Mouse (Mus musculus) hindbrain, embryonic 16.5 days (tissue): Measurements from ENCODE around the gene Bsx. TPM values are rescaled to one million over a fixed set of nuclear protein-coding genes. Genes with fewer than 3 reads are reported as not detected.
A peak's percentile ranks its signal among the peaks of the same experiment; 100 is the strongest.

Experiments used
- ATAC-seq: fragments of 200-750 bp; cut with Nextera tagmentation; 2 replicates; pipeline ENCODE4 v1.8.0; 2017; ENCODE audit warnings: moderate TSS enrichment, moderate library complexity
- H3K27ac ChIP-seq: fragments of 300-500 bp; sonication (generic); 2 replicates; pipeline ENCODE4 v1.5.1; 2014; ENCODE audit warnings: low read depth, mild to moderate bottlenecking, control low read depth, low read length, moderate library complexity
- H3K27me3 ChIP-seq: fragments of 300-500 bp; sonication (generic); replicated peaks from 2 replicates; pipeline ENCODE4 v1.6.1; 2014; ENCODE audit warnings: low read length; ENCODE audit not compliant: control insufficient read depth, insufficient read depth
- H3K36me3 ChIP-seq: fragments of 300-500 bp; sonication (generic); 2 replicates; pipeline ENCODE4 v1.6.1; 2014; ENCODE audit warnings: mild to moderate bottlenecking, low read length, moderate library complexity, mixed read lengths; ENCODE audit not compliant: control insufficient read depth, insufficient read depth
- H3K4me1 ChIP-seq: fragments of 300-500 bp; sonication (generic); 2 replicates; pipeline ENCODE4 v1.6.1; 2014; ENCODE audit warnings: low read depth, low read length; ENCODE audit not compliant: control insufficient read depth, insufficient read depth
- H3K4me2 ChIP-seq: fragments of 300-500 bp; sonication (generic); 2 replicates; pipeline ENCODE4 v1.6.1; 2014; ENCODE audit warnings: mild to moderate bottlenecking, low read length, control low read depth, moderate library complexity
- H3K4me3 ChIP-seq: fragments of 300-500 bp; sonication (generic); 2 replicates; pipeline ENCODE4 v1.5.1; 2014; ENCODE audit warnings: mild to moderate bottlenecking, low read length, control low read depth, moderate library complexity
- H3K9ac ChIP-seq: fragments of 300-500 bp; sonication (generic); 2 replicates; pipeline ENCODE4 v1.6.1; 2014; ENCODE audit warnings: low read depth, mild to moderate bottlenecking, control low read depth, low read length, moderate library complexity
- H3K9me3 ChIP-seq: fragments of 300-500 bp; sonication (generic); 2 replicates; pipeline ENCODE4 v1.6.1; 2014; ENCODE audit warnings: mild to moderate bottlenecking, low read length, moderate library complexity; ENCODE audit not compliant: control insufficient read depth
- WGBS: fragments of 180-500 bp; shearing (Covaris S2); extraction: QIAGEN DNeasy Blood & Tissue Kit; methylation state at CpG from one replicate; pipeline ENCODE4 v1.1.7; 2014; 5-methylcytosine and 5-hydroxymethylcytosine counted together
- polyA plus RNA-seq: library from polyadenylated mRNA; unstranded; fragments of >200 nt; fragmentation: Nextera tagmentation; extraction: Ambion mirVana; gene quantifications from 2 replicates; pipeline ENCODE4 v1.2.1, GENCODE M21; 2015

Gene Bsx
- polyA plus RNA-seq, 1 experiment from 2014 or later: not detected

GRCm38 (mm10) chr9:40878291-40878945, 4.5 kb downstream of the Bsx start:
- Histone ChIP-seq H3K4me3 (no peak overlapping the region), H3K27ac (no peak overlapping the region), H3K9me3 (no peaks in the 10 kb centered on the region), H3K4me1 (peaks cover 7% of the 10 kb centered on the region; the same call in 1 of the 2 replicates), H3K36me3 (no peaks in the 10 kb centered on the region), H3K9ac (no peak overlapping the region), H3K4me2 (no peak overlapping the region), H3K27me3 (peaks cover 70% of the 10 kb centered on the region)
- no peak for ATAC-seq
- 1% methylated on average over 32 of the region's 32 CpGs for WGBS

GRCm38 (mm10) chr9:40878998-40879397, 5.1 kb downstream of the Bsx start:
- no peak overlapping the region for H3K27ac ChIP-seq
- peaks cover 69% of the 10 kb centered on the region for H3K27me3 ChIP-seq
- no peak for ATAC-seq
- H3K36me3 ChIP-seq: no peaks in the 10 kb centered on the region
- no peak overlapping the region for H3K4me2 ChIP-seq
- H3K9ac ChIP-seq: no peak overlapping the region
- WGBS: under 1% methylated on average over 14 of the region's 14 CpGs
- H3K4me1 ChIP-seq: peaks cover 7% of the 10 kb centered on the region; the same call in 1 of the 2 replicates
- no peaks in the 10 kb centered on the region for H3K9me3 ChIP-seq
- no peak overlapping the region for H3K4me3 ChIP-seq

GRCm38 (mm10) chr9:40885669-40886068, 11.7 kb downstream of the Bsx start:
- WGBS: 30% methylated on average over 10 of the region's 10 CpGs

GRCm38 (mm10) chr9:40889389-40889788, 15.5 kb downstream of the Bsx start:
- Histone ChIP-seq H3K4me3 (no peak overlapping the region), H3K36me3 (no peaks in the 10 kb centered on the region), H3K27ac (no peak overlapping the region), H3K9me3 (no peaks in the 10 kb centered on the region), H3K9ac (no peak overlapping the region), H3K4me1 (no peaks in the 10 kb centered on the region), H3K4me2 (no peak overlapping the region), H3K27me3 (peaks cover 7% of the 10 kb centered on the region)
- WGBS: 45% methylated on average over 12 of the region's 12 CpGs
- ATAC-seq: no peak

More at GRCm38 (mm10) chr9:40885669-40886068, 11.7 kb downstream of the Bsx start:
- H3K27ac ChIP-seq: no peak overlapping the region
- no peak overlapping the region for H3K9ac ChIP-seq
- ATAC-seq: no peak
- no peaks in the 10 kb centered on the region for H3K36me3 ChIP-seq
- H3K9me3 ChIP-seq: no peaks in the 10 kb centered on the region
- no peak overlapping the region for H3K4me2 ChIP-seq
- H3K4me3 ChIP-seq: no peak overlapping the region
- H3K27me3 ChIP-seq: peaks cover 34% of the 10 kb centered on the region
- H3K4me1 ChIP-seq: no peaks in the 10 kb centered on the region

GRCm38 (mm10) chr9:40892456-40892855, 18.5 kb downstream of the Bsx start:
- H3K4me1 ChIP-seq: no peaks in the 10 kb centered on the region
- ATAC-seq: no peak; the same call in 1 of the 2 replicates

GRCm38 (mm10) chr9:40907413-40907812, 33.5 kb downstream of the Bsx start:
- Histone ChIP-seq H3K4me3 (no peak overlapping the region), H3K27me3 (no peaks in the 10 kb centered on the region), H3K27ac (no peak overlapping the region), H3K9ac (no peak overlapping the region), H3K4me2 (no peak overlapping the region), H3K4me1 (no peaks in the 10 kb centered on the region), H3K36me3 (no peaks in the 10 kb centered on the region), H3K9me3 (no peaks in the 10 kb centered on the region)
- WGBS: 21% methylated on average over 8 of the region's 8 CpGs
- 0 out of 2 replicates have a peak, but pooled peaks have one; percentile 45 for ATAC-seq

More at GRCm38 (mm10) chr9:40892456-40892855, 18.5 kb downstream of the Bsx start:
- no peaks in the 10 kb centered on the region for H3K36me3 ChIP-seq
- no peaks in the 10 kb centered on the region for H3K27me3 ChIP-seq
- H3K4me2 ChIP-seq: no peak overlapping the region
- H3K9ac ChIP-seq: no peak overlapping the region
- WGBS: 66% methylated on average over 6 of the region's 6 CpGs
- no peak overlapping the region for H3K27ac ChIP-seq
- no peaks in the 10 kb centered on the region for H3K9me3 ChIP-seq
- H3K4me3 ChIP-seq: no peak overlapping the region

- ATAC-seq: no peak
- H3K36me3 ChIP-seq: no peaks in the 10 kb centered on the region
- no peak overlapping the region for H3K4me2 ChIP-seq
- WGBS: 60% methylated on average over 8 of the region's 8 CpGs
- H3K4me1 ChIP-seq: no peaks in the 10 kb centered on the region
- no peak overlapping the region for H3K9ac ChIP-seq
- no peaks in the 10 kb centered on the region for H3K9me3 ChIP-seq
- no peak overlapping the region for H3K4me3 ChIP-seq
- no peak overlapping the region for H3K27ac ChIP-seq
- H3K27me3 ChIP-seq: no peaks in the 10 kb centered on the region
These were observed 34.5 kb downstream of the Bsx start for GRCm38 (mm10) chr9:40908411-40908810.

- no peak for ATAC-seq
- H3K9me3 ChIP-seq: no peaks in the 10 kb centered on the region
- no peak overlapping the region for H3K4me3 ChIP-seq
- no peak overlapping the region for H3K9ac ChIP-seq
- H3K4me2 ChIP-seq: no peak overlapping the region
- H3K27ac ChIP-seq: no peak overlapping the region
- WGBS: 25% methylated on average over 7 of the region's 7 CpGs
- H3K4me1 ChIP-seq: no peaks in the 10 kb centered on the region
- H3K36me3 ChIP-seq: no peaks in the 10 kb centered on the region
- no peaks in the 10 kb centered on the region for H3K27me3 ChIP-seq
These were observed 35.0 kb downstream of the Bsx start for GRCm38 (mm10) chr9:40908915-40909314.

GRCm38 (mm10) chr9:40917871-40918613, 44.1 kb downstream of the Bsx start:
- Histone ChIP-seq H3K9ac (no peak overlapping the region), H3K27me3 (no peaks in the 10 kb centered on the region), H3K27ac (no peak overlapping the region), H3K4me2 (no peak overlapping the region), H3K9me3 (no peaks in the 10 kb centered on the region), H3K36me3 (no peaks in the 10 kb centered on the region), H3K4me3 (no peak overlapping the region), H3K4me1 (no peaks in the 10 kb centered on the region)
- WGBS: 60% methylated on average over 12 of the region's 12 CpGs
- ATAC-seq: no peak
